Mouse (Mus musculus) intestine, embryonic 14.5 days (tissue): ENCODE results near the gene Sfmbt2. TPM values are rescaled to one million over a fixed set of nuclear protein-coding genes. Genes with fewer than 3 reads are reported as not detected.
"Not testable (repeated sequence)": the region's sequence is repeated elsewhere in the genome, so short reads cannot be mapped to it uniquely, and the experiment has no call there.

Experiments used
- ATAC-seq: fragments of 200-750 bp; cut with Nextera tagmentation; replicated peaks from 2 replicates; pipeline ENCODE4 v1.8.0; 2017; ENCODE audit warnings: low read depth, moderate number of reproducible peaks, moderate TSS enrichment, moderate library complexity; ENCODE audit not compliant: low FRiP score, low TSS enrichment
- DNase-seq: peaks from one replicate; pipeline ENCODE4 v3.0.0-alpha.2; 2018; ENCODE audit warnings: low spot score
- H3K27ac ChIP-seq: fragments of 300-500 bp; sonication (generic); 2 replicates; pipeline ENCODE4 v1.5.1; 2014; ENCODE audit warnings: low read depth, mild to moderate bottlenecking, control low read depth
- H3K27me3 ChIP-seq: fragments of 300-500 bp; sonication (generic); replicated peaks from 2 replicates; pipeline ENCODE4 v1.6.1; 2014; ENCODE audit warnings: low read length, control low read depth; ENCODE audit not compliant: control insufficient read depth, insufficient read depth
- H3K36me3 ChIP-seq: fragments of 300-500 bp; sonication (generic); 2 replicates; pipeline ENCODE4 v1.6.1; 2014; ENCODE audit warnings: low read length, control low read depth; ENCODE audit not compliant: control insufficient read depth, insufficient read depth
- H3K4me1 ChIP-seq: fragments of 300-500 bp; sonication (generic); replicated peaks from 2 replicates; pipeline ENCODE4 v1.6.1; 2014; ENCODE audit warnings: low read length, control low read depth, mixed read lengths; ENCODE audit not compliant: control insufficient read depth, insufficient read depth
- H3K4me2 ChIP-seq: fragments of 300-500 bp; sonication (generic); 2 replicates; pipeline ENCODE4 v1.6.1; 2014; ENCODE audit warnings: low read length
- H3K4me3 ChIP-seq: fragments of 300-500 bp; sonication (generic); 2 replicates; pipeline ENCODE4 v1.5.1; 2014; ENCODE audit warnings: low read depth, low read length, control low read depth, mixed read lengths
- H3K9ac ChIP-seq: fragments of 300-500 bp; sonication (generic); 2 replicates; pipeline ENCODE4 v1.6.1; 2014; ENCODE audit warnings: mild to moderate bottlenecking, low read length
- H3K9me3 ChIP-seq: fragments of 300-500 bp; sonication (generic); 2 replicates; pipeline ENCODE4 v1.6.1; 2016; ENCODE audit warnings: low read length, control low read depth; ENCODE audit not compliant: control insufficient read depth
- WGBS: fragments of 180-500 bp; shearing (Covaris S2); extraction: QIAGEN DNeasy Blood & Tissue Kit; methylation state at CpG from one replicate; pipeline ENCODE4 v1.1.7; 2014; 5-methylcytosine and 5-hydroxymethylcytosine counted together
- polyA plus RNA-seq: library from polyadenylated mRNA; unstranded; fragments of >200 nt; fragmentation: Nextera tagmentation; extraction: Ambion mirVana; gene quantifications from 2 replicates; pipeline ENCODE4 v1.2.1, GENCODE M21; 2014

Sfmbt2 gene
- polyA plus RNA-seq, 1 experiment from 2014 or later, result 1.6 TPM

DNA sequence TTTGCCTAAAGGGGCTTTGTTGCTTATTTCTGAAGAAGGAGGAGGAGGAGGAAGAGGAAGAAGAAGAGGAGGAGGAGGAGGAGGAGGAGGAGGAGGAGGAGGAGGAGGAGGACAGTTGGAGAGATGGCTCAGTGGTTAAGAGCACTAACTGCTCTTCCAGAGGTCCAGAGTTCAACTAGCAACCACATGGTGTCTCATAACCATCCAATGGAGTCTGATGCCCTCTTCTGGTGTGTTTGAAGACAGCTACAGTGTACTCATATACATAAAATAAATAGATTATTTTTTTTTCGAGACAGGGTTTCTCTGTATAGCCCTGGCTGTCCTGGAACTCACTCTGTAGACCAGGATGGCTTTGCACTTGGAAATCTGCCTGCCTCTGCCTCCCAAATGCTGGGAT lies 26.2 kb upstream of the Sfmbt2 start:
- not testable (repeated sequence) for H3K27me3 ChIP-seq, H3K36me3 ChIP-seq, H3K4me3 ChIP-seq, ATAC-seq, H3K4me1 ChIP-seq, DNase-seq, H3K9ac ChIP-seq, H3K4me2 ChIP-seq, H3K9me3 ChIP-seq, H3K27ac ChIP-seq
- WGBS, result 100% methylated on average over 1 of the region's 1 CpGs

DNA sequence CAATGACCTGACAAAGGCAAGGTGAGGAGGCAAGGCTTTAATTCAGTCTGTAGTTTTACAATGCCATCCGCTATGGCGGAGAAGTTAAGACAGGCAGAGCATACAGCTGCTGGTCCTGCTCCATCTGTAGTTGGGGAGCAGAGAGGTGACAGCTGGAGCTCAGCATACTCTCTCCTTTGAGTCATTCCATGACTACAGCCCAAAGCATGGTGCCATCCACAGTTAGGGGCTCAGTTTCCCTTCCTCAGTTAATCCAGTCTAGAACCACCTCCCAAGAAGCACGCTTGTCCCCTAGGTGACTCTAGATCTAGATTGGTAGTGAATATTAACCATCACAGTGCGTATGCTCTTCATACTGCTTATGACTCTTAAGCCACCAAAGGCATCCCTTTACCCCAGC lies 23.1 kb upstream of the Sfmbt2 start:
- Histone ChIP-seq H3K36me3 (no peaks in the 10 kb centered on the region), H3K9me3 (no peaks in the 10 kb centered on the region), H3K4me3 (no peak overlapping the region), H3K9ac (no peak overlapping the region), H3K27ac (no peak overlapping the region), H3K27me3 (no peaks in the 10 kb centered on the region), H3K4me2 (no peak overlapping the region), H3K4me1 (no peaks in the 10 kb centered on the region)
- ATAC-seq (no peak), DNase-seq (no peak)
- WGBS, result 90% methylated on average over 4 of the region's 4 CpGs

DNA sequence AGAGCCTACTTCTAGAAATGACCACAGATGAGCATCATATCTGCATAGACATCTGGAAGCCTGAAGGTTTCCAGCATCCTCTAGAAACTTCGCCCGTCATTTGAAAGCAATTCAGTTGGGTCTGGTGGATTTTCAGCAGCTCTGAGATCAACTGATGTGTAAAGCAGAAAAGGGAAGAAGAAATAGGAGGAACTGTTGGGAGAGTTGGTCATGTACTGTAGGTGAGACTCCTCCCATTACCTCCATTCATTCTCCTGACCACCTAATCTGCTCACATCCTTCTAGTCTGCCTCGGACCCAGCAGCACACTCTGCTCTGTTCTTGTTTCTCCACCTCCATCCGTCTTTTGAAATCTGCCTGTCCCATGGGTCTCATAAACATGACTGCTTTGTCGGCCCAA lies 22.3 kb upstream of the Sfmbt2 start:
- H3K4me1 ChIP-seq, result no peaks in the 10 kb centered on the region
- H3K9ac ChIP-seq, result no peak overlapping the region
- H3K27ac ChIP-seq, result no peak overlapping the region
- H3K4me2 ChIP-seq, result no peak overlapping the region
- DNase-seq (no peak), ATAC-seq (no peak)
- H3K9me3 ChIP-seq, result no peaks in the 10 kb centered on the region
- no peaks in the 10 kb centered on the region for H3K36me3 ChIP-seq
- no peaks in the 10 kb centered on the region for H3K27me3 ChIP-seq
- H3K4me3 ChIP-seq, result no peak overlapping the region
- 73% methylated on average over 5 of the region's 5 CpGs for WGBS

DNA sequence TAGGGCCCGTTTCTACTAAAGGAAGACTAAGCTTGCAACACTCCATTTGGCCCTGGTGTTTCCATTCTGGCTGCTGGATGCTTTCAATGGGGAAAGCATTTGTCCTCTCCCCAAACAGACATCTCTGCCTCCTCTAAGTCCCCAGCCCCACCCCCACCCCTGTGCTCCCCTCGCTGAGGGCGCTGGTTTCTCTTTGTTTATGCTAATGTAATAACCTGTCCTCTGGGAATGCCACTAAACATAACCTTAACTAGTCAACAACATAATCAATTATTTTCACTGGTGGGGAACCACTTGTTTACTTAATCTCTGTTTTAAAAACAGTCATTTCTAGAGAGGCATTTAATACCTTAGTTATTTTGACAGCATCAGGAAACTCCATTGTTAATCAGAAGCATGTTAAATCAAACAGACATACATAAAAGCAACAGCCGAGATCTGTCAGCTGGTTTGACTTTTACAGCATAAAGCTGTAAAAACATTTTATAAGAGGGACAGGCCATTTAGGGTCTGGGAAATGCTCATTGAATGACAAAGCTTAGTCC lies 20.0 kb upstream of the Sfmbt2 start:
- Histone ChIP-seq H3K27ac (no peak overlapping the region), H3K4me2 (no peak overlapping the region), H3K9me3 (no peaks in the 10 kb centered on the region), H3K27me3 (no peaks in the 10 kb centered on the region), H3K36me3 (no peaks in the 10 kb centered on the region), H3K4me1 (no peaks in the 10 kb centered on the region), H3K9ac (no peak overlapping the region), H3K4me3 (no peak overlapping the region)
- no peak for DNase-seq
- 16% methylated on average over 4 of the region's 4 CpGs for WGBS
- no peak for ATAC-seq

DNA sequence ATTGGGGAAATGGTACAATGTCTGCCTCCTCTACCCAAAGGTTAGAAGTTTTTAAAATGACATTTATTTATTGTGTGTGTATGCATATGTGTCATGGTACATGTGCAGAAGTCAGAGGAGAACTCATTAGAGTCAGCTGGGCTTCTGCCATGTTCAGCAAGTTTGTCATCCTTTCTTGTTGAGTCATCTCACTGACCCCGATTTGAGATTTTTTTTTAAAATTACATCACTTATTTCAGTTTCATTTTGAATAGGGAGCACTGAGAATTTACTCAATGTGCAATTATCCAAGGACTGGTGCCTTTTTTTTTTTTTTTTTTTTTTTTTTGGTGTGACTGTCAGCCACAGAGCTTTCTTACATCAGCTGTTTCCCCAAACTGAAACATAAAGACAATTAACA lies 19.2 kb upstream of the Sfmbt2 start:
- H3K9ac ChIP-seq, result no peak overlapping the region
- H3K4me2 ChIP-seq, result no peak overlapping the region
- ATAC-seq, result no peak
- H3K4me3 ChIP-seq, result no peak overlapping the region
- H3K4me1 ChIP-seq, result no peaks in the 10 kb centered on the region
- 47% methylated on average over 1 of the region's 1 CpGs for WGBS
- H3K27me3 ChIP-seq, result no peaks in the 10 kb centered on the region
- no peak overlapping the region for H3K27ac ChIP-seq
- no peak for DNase-seq
- H3K36me3 ChIP-seq, result no peaks in the 10 kb centered on the region
- no peaks in the 10 kb centered on the region for H3K9me3 ChIP-seq

DNA sequence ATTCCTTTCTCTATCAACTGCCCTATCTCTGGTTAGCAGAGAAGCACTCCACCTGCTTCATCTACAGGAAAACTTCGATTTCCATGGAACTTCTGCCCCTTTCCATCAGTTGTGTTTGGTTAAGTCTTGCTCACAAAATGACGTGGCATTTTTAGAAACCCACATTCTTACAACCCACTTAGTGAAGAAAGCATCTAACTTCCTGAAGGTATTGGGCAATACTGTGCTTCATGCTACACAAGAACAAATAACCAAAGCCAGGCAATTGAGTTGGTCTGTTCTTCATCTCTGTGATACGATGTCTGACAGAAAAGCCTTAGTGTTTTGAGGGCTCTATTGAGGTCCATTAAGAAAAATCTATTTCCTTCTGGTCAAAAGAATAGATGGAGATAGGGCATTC lies 17.4 kb upstream of the Sfmbt2 start:
- H3K27me3 ChIP-seq, result no peaks in the 10 kb centered on the region
- WGBS, result 69% methylated on average over 3 of the region's 3 CpGs
- no peak overlapping the region for H3K9ac ChIP-seq
- H3K36me3 ChIP-seq, result no peaks in the 10 kb centered on the region
- H3K27ac ChIP-seq, result no peak overlapping the region
- H3K4me2 ChIP-seq, result no peak overlapping the region
- no peak for DNase-seq
- H3K4me1 ChIP-seq, result no peaks in the 10 kb centered on the region
- ATAC-seq, result no peak
- H3K4me3 ChIP-seq, result no peak overlapping the region
- H3K9me3 ChIP-seq, result no peaks in the 10 kb centered on the region

DNA sequence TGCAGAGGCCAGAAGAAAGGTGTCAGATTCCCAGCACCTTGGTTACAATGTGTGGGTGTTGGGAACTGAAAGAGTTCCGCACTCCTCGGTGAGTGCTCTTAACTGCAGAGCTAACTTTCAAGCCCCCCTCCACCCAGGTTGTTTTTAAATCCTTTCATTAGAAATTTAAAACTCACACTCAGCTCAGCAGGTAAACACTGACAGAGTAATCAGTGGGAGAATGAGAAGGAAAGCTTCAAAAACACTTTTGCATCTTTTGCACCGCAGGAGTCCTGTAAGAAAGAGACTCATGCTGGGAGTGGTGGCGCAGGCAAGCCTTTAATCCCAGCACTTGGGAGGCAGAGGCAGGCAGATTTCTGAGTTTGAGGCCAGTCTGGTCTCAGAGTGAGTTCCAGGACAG lies 16.4 kb upstream of the Sfmbt2 start:
- H3K27ac ChIP-seq, result no peak overlapping the region
- no peaks in the 10 kb centered on the region for H3K9me3 ChIP-seq
- no peaks in the 10 kb centered on the region for H3K27me3 ChIP-seq
- no peaks in the 10 kb centered on the region for H3K4me1 ChIP-seq
- no peaks in the 10 kb centered on the region for H3K36me3 ChIP-seq
- no peak overlapping the region for H3K4me2 ChIP-seq
- ATAC-seq (no peak), DNase-seq (no peak)
- 80% methylated on average over 4 of the region's 4 CpGs for WGBS
- no peak overlapping the region for H3K4me3 ChIP-seq
- H3K9ac ChIP-seq, result no peak overlapping the region

DNA sequence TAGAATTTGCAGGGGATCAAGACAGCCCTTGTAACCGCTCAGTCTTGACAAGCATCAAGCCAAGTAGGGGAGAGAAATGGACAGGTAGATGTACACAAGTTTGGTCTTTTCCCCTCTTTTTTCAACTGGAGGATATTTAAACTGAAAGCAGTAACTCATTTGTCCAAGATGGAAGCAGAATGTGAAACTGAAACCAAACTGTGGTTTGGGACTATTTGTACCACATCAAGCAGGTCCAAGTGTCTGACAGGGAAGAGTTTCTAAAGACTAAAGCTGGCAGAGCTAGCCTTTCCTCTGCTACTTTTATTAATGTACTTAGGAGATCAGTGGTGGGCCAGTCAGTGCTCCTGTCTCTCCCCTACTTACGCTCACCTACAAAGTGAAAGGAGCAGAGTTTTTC lies 10.4 kb upstream of the Sfmbt2 start:
- H3K4me3 ChIP-seq, result no peak overlapping the region
- H3K4me2 ChIP-seq, result no peak overlapping the region
- no peaks in the 10 kb centered on the region for H3K36me3 ChIP-seq
- H3K9me3 ChIP-seq, result no peaks in the 10 kb centered on the region
- H3K27ac ChIP-seq, result no peak overlapping the region
- WGBS, result 80% methylated on average over 2 of the region's 2 CpGs
- 0 out of 2 replicates have a peak, but pooled peaks cover 5% of the 10 kb centered on the region for H3K27me3 ChIP-seq
- no peak overlapping the region for H3K9ac ChIP-seq
- no peaks in the 10 kb centered on the region for H3K4me1 ChIP-seq
- ATAC-seq (no peak), DNase-seq (no peak)

DNA sequence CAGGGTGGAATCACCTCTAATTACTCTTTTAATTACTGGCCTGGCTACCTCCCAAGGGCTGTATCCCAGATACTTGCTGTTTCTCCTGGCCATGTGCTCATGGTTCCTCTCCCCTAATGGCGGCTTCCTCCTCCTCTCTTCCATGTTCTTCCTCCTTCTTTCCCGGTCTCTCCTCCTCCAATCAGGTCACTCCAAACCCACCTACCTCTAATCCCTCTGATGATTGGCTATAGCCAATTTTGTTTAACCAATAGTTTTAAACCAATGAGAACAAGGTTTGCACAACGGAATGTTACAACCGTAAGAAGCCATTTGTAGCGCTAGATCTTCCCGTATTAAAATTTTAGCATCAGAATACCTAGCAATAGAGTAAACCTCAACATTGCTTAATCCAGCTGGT lies 5.2 kb upstream of the Sfmbt2 start:
- H3K4me3 ChIP-seq, result no peak overlapping the region
- no peak for ATAC-seq
- no peaks in the 10 kb centered on the region for H3K36me3 ChIP-seq
- H3K27ac ChIP-seq, result no peak overlapping the region
- WGBS, result 96% methylated on average over 6 of the region's 6 CpGs
- no peaks in the 10 kb centered on the region for H3K4me1 ChIP-seq
- H3K4me2 ChIP-seq, result no peak overlapping the region
- no peaks in the 10 kb centered on the region for H3K9me3 ChIP-seq
- peaks cover 36% of the 10 kb centered on the region for H3K27me3 ChIP-seq
- DNase-seq, result no peak
- no peak overlapping the region for H3K9ac ChIP-seq
